Mouse (Mus musculus) spleen, adult 2 months (tissue): ENCODE results near the gene Rere. TPM values are rescaled to one million over a fixed set of nuclear protein-coding genes. Genes with fewer than 3 reads are reported as not detected.
"Not testable (repeated sequence)": the region's sequence is repeated elsewhere in the genome, so short reads cannot be mapped to it uniquely, and the experiment has no call there.

ENCODE experiments used
- DNase-seq, 2 experiments: peaks; one replicate each; pipeline versions ENCODE4 v3.0.0 to v3.0.0-alpha.2; 2012 to 2021; ENCODE audit warnings: low spot score in 2 of 2, low read depth in 1 of 2
- H3K27ac ChIP-seq: fragments of 200-500 bp; 2 replicates; pipeline ENCODE4 v1.5.1; 2012; ENCODE audit warnings: low read length, inconsistent platforms; ENCODE audit not compliant: insufficient read depth
- H3K27me3 ChIP-seq: fragments of 200-500 bp; 2 replicates; pipeline ENCODE4 v1.6.1; 2012; ENCODE audit warnings: mild to moderate bottlenecking, moderate library complexity, low read length, inconsistent platforms; ENCODE audit not compliant: control insufficient read depth, insufficient read depth
- H3K36me3 ChIP-seq: fragments of 200-500 bp; 2 replicates; pipeline ENCODE4 v1.6.1; 2012; ENCODE audit warnings: mild to moderate bottlenecking, low read length, inconsistent platforms; ENCODE audit not compliant: control insufficient read depth, insufficient read depth
- H3K4me1 ChIP-seq: fragments of 200-500 bp; 2 replicates; pipeline ENCODE4 v1.6.1; 2011; ENCODE audit warnings: inconsistent platforms; ENCODE audit not compliant: control insufficient read depth, insufficient read depth, insufficient read length
- H3K4me3 ChIP-seq: fragments of 200-500 bp; 2 replicates; pipeline ENCODE4 v1.5.1; 2011; ENCODE audit warnings: mild to moderate bottlenecking, inconsistent platforms; ENCODE audit not compliant: insufficient read depth, insufficient read length; ENCODE audit errors: extremely low read depth
- CTCF ChIP-seq: fragments of 200-500 bp; IDR thresholded peaks from 2 replicates; pipeline ENCODE4 v1.5.1; 2011; ENCODE audit warnings: mild to moderate bottlenecking, inconsistent platforms; ENCODE audit not compliant: insufficient read depth, insufficient read length, insufficient replicate concordance; ENCODE audit errors: extremely low read depth
- POLR2A ChIP-seq: fragments of 200-500 bp; IDR thresholded peaks from 2 replicates; pipeline ENCODE4 v1.6.1; 2011; ENCODE audit warnings: low read depth, low read length, inconsistent platforms
- WGBS: fragments of 180-500 bp; shearing (Covaris S2); methylation state at CpG from one replicate; pipeline ENCODE4 v1.1.7; 2018; 5-methylcytosine and 5-hydroxymethylcytosine counted together
- polyA plus RNA-seq: library from polyadenylated mRNA; depleted of rRNA; stranded (reverse); fragments of >200 nt; gene quantifications from 2 replicates; pipeline ENCODE4 v1.2.3, GENCODE M21; 2012

Rere gene
- polyA plus RNA-seq, 1 experiment = 66.2 TPM

DNA sequence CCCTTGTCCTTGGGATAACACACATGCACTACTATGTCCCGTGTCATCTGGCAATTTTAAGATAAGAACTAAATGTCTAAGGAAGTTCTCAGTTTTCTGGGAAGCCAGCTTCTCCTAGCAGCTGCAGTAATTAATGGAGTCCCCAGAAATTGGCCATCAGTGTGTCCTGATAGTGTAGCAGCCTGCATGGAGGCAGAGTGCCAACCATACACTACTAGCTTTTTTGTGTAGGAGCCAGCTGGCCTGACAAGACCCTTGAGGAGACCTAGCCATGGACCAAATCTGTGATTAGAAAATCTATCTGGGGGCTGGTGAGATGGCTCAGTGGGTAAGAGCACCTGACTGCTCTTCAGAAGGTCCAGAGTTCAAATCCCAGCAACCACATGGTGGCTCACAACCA is 317.2 kb downstream of the Rere start:
- DNase-seq = no peak
- peaks cover 6% of the 10 kb centered on the region; the same call in 1 of the 2 replicates for H3K36me3 ChIP-seq
- no peaks in the 10 kb centered on the region for H3K27me3 ChIP-seq
- no peak overlapping the region for H3K4me3 ChIP-seq
- 90% methylated on average over 1 of the region's 1 CpGs for WGBS
- peaks cover 13% of the 10 kb centered on the region; the same call in 1 of the 2 replicates for H3K4me1 ChIP-seq
- TF ChIP-seq POLR2A (no peak), CTCF (no peak)
- no peak overlapping the region for H3K27ac ChIP-seq

DNA sequence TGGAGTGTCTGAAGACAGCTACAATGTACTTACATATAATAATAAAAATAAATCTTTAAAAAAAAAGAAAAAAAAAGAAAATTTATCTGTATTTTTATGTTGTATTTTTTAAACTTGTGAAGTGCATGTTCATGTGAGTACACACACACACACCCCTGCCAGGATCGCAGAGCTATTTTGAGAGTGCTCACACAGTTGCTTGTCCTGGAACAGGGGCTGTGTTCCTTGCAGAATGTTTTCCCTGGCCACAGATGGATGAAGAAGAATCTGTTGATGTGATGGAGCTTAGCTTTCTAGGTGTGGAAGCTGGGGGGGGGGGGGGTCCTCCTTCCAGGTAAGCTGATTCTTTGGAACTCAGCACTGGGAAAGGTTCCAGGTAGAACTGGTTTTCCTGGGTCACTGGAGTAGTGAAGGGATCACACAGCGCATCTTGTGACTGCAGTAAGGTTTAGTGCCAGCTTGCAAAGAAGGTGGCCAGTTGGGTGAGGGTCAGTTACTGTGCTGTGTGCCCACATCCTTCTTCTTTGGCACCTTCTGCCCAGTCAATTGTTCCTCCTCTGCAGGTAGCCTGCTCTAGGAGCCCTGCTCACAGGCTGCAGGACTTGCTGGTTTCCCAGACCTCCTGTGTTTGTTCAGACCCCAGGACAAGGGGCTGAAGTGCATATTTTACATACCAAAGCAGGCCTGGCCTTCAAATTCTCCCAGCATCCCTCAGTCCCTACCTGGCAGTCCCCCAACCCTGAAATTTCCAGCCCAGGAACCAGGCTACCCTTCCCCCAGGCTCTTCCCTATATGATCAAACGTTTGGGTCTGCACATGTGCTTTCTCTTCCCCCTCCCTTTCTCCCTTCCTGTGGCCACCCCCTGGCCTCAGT is 317.9 kb downstream of the Rere start:
- no peaks in the 10 kb centered on the region for H3K27me3 ChIP-seq
- H3K4me3 ChIP-seq = no peak overlapping the region
- WGBS = 74% methylated on average over 3 of the region's 3 CpGs
- no peak for TF ChIP-seq CTCF
- no peak for TF ChIP-seq POLR2A
- no peak overlapping the region for H3K27ac ChIP-seq
- H3K36me3 ChIP-seq = peaks cover 6% of the 10 kb centered on the region; the same call in 1 of the 2 replicates
- H3K4me1 ChIP-seq = peaks cover 10% of the 10 kb centered on the region; the same call in 1 of the 2 replicates
- DNase-seq = no peak

DNA sequence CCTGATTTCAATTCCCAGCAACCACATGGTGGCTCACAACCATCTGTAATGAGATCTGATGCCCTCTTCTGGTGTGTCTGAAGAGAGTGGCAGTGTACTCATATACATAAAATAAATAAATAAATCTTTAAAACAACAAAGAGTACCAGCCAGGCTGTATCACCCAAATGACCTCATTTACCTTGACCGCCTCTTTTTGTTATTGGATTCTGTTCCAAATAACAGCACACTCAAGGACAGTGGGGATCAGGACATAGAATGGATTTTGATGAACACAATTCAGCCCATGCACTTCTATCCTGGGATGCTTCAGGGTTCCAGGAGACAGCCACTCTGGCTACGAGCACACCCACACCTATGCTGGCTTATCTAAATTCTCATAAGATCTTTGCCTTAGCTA is 319.1 kb downstream of the Rere start:
- not testable (repeated sequence) for H3K27me3 ChIP-seq, H3K4me3 ChIP-seq, H3K27ac ChIP-seq, H3K36me3 ChIP-seq, DNase-seq, H3K4me1 ChIP-seq
- 92% methylated on average over 2 of the region's 2 CpGs for WGBS

DNA sequence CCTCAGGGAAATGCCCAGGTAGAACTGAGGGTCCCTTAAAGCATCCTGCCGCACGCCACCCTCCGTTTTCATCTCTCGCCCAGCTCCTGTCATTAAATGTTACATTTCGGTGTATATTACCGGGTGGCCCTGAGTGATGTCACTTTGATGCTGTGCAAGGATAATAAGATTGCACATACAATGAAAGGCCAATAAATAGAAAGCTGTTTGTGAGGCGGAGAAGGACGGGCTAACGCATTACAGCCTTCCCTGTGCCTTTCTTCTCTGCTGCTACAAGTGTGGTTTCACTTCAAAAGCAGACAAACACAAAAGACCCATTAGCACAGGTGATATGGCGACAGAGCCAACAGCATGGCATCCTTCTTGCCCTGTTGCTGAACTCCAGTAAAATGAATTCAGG is 320.0 kb downstream of the Rere start:
- DNase-seq = no peak
- 90% methylated on average over 10 of the region's 10 CpGs for WGBS
- H3K36me3 ChIP-seq = peaks cover 6% of the 10 kb centered on the region; the same call in 1 of the 2 replicates
- TF ChIP-seq CTCF (no peak), POLR2A (no peak)
- no peaks in the 10 kb centered on the region for H3K27me3 ChIP-seq
- no peak overlapping the region for H3K4me3 ChIP-seq
- H3K4me1 ChIP-seq = peaks cover 2% of the 10 kb centered on the region; the same call in 1 of the 2 replicates
- no peak overlapping the region for H3K27ac ChIP-seq

DNA sequence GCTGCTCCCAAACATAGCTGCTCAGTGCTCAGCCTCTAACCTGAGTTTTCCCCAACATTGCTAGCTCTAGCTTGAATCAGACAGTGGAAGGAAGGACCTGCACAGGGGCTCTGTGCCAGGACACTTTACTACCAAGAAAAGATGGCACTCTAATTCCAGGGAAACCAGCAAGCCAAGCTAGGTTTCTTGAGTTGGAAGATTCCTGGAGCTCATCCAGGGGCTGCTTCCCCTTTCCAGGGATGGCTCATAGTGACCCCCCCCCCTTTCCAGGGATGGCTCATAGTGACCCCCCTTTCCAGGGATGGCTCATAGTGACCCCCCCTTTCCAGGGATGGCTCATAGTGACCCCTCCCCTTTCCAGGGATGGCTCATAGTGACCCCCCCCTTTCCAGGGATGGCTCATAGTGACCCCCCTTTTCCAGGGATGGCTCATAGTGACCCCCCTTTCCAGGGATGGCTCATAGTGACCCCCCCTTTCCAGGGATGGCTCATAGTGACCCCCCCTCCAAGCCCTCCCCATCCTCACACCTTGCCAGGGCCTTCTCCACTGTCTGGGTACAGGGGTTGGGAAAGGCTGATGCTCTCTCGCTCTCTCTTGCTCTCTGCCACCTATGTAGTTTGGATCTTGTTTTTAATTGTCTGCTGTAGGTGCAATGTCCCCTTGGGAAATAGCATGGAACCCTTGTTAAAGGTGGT is 322.1 kb downstream of the Rere start:
- H3K27ac ChIP-seq = no peak overlapping the region
- H3K4me1 ChIP-seq = peaks cover 1% of the 10 kb centered on the region; the same call in 1 of the 2 replicates
- H3K36me3 ChIP-seq = peaks cover 5% of the 10 kb centered on the region; the same call in 1 of the 2 replicates
- 89% methylated on average over 1 of the region's 1 CpGs for WGBS
- H3K27me3 ChIP-seq = no peaks in the 10 kb centered on the region
- TF ChIP-seq POLR2A (no peak), CTCF (no peak)
- no peak for DNase-seq
- H3K4me3 ChIP-seq = no peak overlapping the region

DNA sequence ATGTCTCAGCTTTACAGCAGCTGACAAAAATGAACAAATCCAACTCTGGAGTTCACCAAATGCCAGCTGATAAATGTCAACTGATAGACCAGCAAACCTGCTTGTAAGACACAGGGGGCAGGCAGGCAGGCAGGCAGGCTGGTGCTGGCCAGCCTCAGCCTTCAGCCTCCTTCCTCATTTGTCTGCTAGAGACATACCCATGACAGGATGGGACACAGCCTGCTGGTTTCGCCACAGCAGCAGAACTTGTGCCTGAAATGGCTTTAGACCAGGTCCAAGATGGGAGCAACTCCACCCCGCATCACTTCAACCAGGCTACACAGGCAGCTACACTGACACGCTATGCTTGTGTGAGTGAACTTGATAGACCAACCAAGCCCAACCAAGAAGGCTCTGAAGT is 324.4 kb downstream of the Rere start:
- H3K4me3 ChIP-seq = no peak overlapping the region
- DNase-seq = no peak
- H3K4me1 ChIP-seq = no peaks in the 10 kb centered on the region; the same call in 1 of the 2 replicates
- H3K27me3 ChIP-seq = no peaks in the 10 kb centered on the region
- 80% methylated on average over 3 of the region's 3 CpGs for WGBS
- peaks cover 5% of the 10 kb centered on the region for H3K36me3 ChIP-seq
- no peak for TF ChIP-seq CTCF
- no peak for TF ChIP-seq POLR2A
- H3K27ac ChIP-seq = no peak overlapping the region
